Mouse (Mus musculus) lung, adult 2 months (tissue): ENCODE results near the gene Gdpd5. TPM values are rescaled to one million over a fixed set of nuclear protein-coding genes. Genes with fewer than 3 reads are reported as not detected.
"Not testable (repeated sequence)": the region's sequence is repeated elsewhere in the genome, so short reads cannot be mapped to it uniquely, and the experiment has no call there.

Experiments used
- DNase-seq: peaks from one replicate; pipeline ENCODE4 v3.0.0; 2022
- H3K4me1 ChIP-seq: fragments of 200-500 bp; 2 replicates; pipeline ENCODE4 v1.6.1; 2011; ENCODE audit warnings: low read length; ENCODE audit not compliant: control insufficient read depth, insufficient read depth
- H3K4me3 ChIP-seq: fragments of 200-500 bp; replicated peaks from 2 replicates; pipeline ENCODE3; 2011; ENCODE audit warnings: low read depth, mild to moderate bottlenecking, control low read depth, low read length; ENCODE audit errors: extremely low read depth
- CTCF ChIP-seq: fragments of 200-500 bp; IDR thresholded peaks from 2 replicates; pipeline ENCODE4 v1.5.1; 2011; ENCODE audit warnings: mild to moderate bottlenecking, low read length, control low read depth; ENCODE audit not compliant: insufficient read depth
- POLR2A ChIP-seq: fragments of 200-500 bp; IDR thresholded peaks from 2 replicates; pipeline ENCODE4 v1.6.1; 2011; ENCODE audit warnings: low read depth, mild to moderate bottlenecking, control low read depth, low read length, borderline replicate concordance; ENCODE audit errors: extremely low read depth
- WGBS: fragments of 180-500 bp; shearing (Covaris S2); methylation state at CpG from one replicate; pipeline ENCODE4 v1.1.7; 2018; 5-methylcytosine and 5-hydroxymethylcytosine counted together
- polyA plus RNA-seq: library from polyadenylated mRNA; depleted of rRNA; stranded (reverse); fragments of >200 nt; gene quantifications from 2 replicates; pipeline ENCODE4 v1.2.3, GENCODE M21; 2012; rRNA removed

Gdpd5 gene
- polyA plus RNA-seq, 1 experiment = 27.2 TPM

- WGBS = 46% methylated on average over 8 of the region's 8 CpGs
- DNase-seq = no peak
- no peak for TF ChIP-seq POLR2A
- no peak for TF ChIP-seq CTCF
- Histone ChIP-seq H3K4me1 (peaks cover 8% of the 10 kb centered on the region), H3K4me3 (no peak overlapping the region)
These were observed 102.7 kb downstream of the Gdpd5 start for GRCm38 (mm10) chr7:99483924-99484319.

GRCm38 (mm10) chr7:99484679-99485078, 103.5 kb downstream of the Gdpd5 start:
- 63% methylated on average over 1 of the region's 1 CpGs for WGBS
- DNase-seq = no peak
- no peak overlapping the region for H3K4me3 ChIP-seq
- peaks cover 8% of the 10 kb centered on the region for H3K4me1 ChIP-seq
- no peak for TF ChIP-seq CTCF
- TF ChIP-seq POLR2A = no peak

GRCm38 (mm10) chr7:99489708-99490107, 108.5 kb downstream of the Gdpd5 start:
- WGBS = 72% methylated on average over 5 of the region's 5 CpGs
- TF ChIP-seq CTCF (no peak), POLR2A (no peak)
- DNase-seq = no peak
- Histone ChIP-seq H3K4me3 (no peak overlapping the region), H3K4me1 (no peaks in the 10 kb centered on the region)

GRCm38 (mm10) chr7:99499128-99499527, 117.9 kb downstream of the Gdpd5 start:
- TF ChIP-seq CTCF (no peak), POLR2A (no peak)
- WGBS = 53% methylated on average over 1 of the region's 1 CpGs
- DNase-seq = no peak
- Histone ChIP-seq H3K4me1 (no peaks in the 10 kb centered on the region), H3K4me3 (no peak overlapping the region)

- DNase-seq = peak; percentile 79
- H3K4me1 ChIP-seq = no peaks in the 10 kb centered on the region
- H3K4me3 ChIP-seq = no peak overlapping the region
- no peak for TF ChIP-seq POLR2A
- TF ChIP-seq CTCF = peak; percentile 93
- WGBS = 4% methylated on average over 8 of the region's 8 CpGs
These were observed 119.0 kb downstream of the Gdpd5 start for GRCm38 (mm10) chr7:99500201-99500600.

- 51% methylated on average over 5 of the region's 5 CpGs for WGBS
- H3K4me3 ChIP-seq = no peak overlapping the region
- no peak for DNase-seq
- no peaks in the 10 kb centered on the region for H3K4me1 ChIP-seq
- TF ChIP-seq POLR2A (no peak), CTCF (no peak)
These were observed 119.4 kb downstream of the Gdpd5 start for GRCm38 (mm10) chr7:99500655-99501054.

- 70% methylated on average over 1 of the region's 1 CpGs for WGBS
- DNase-seq = no peak
- TF ChIP-seq CTCF = no peak
- TF ChIP-seq POLR2A = no peak
- Histone ChIP-seq H3K4me1 (no peaks in the 10 kb centered on the region), H3K4me3 (no peak overlapping the region)
These were observed 119.9 kb downstream of the Gdpd5 start for GRCm38 (mm10) chr7:99501148-99501547.

GRCm38 (mm10) chr7:99504556-99504955, 123.3 kb downstream of the Gdpd5 start:
- H3K4me3 ChIP-seq = no peak overlapping the region
- no peaks in the 10 kb centered on the region for H3K4me1 ChIP-seq
- DNase-seq = no peak
- no peak for TF ChIP-seq POLR2A
- no peak for TF ChIP-seq CTCF

GRCm38 (mm10) chr7:99508187-99508586, 127.0 kb downstream of the Gdpd5 start:
- DNase-seq, H3K4me3 ChIP-seq, H3K4me1 ChIP-seq: not testable (repeated sequence)
- 21% methylated on average over 2 of the region's 2 CpGs for WGBS

- Histone ChIP-seq H3K4me1 (no peaks in the 10 kb centered on the region), H3K4me3 (no peak overlapping the region)
- 27% methylated on average over 8 of the region's 8 CpGs for WGBS
- DNase-seq = peak; percentile 56
- no peak for TF ChIP-seq CTCF
- no peak for TF ChIP-seq POLR2A
These were observed 128.9 kb downstream of the Gdpd5 start for GRCm38 (mm10) chr7:99510087-99510501.

Other genes with a start within 250 kb of the Gdpd5 start
- gene Uvrag, start 240.3 kb upstream of the Gdpd5 start, polyA plus RNA-seq = 35.4 and 79.1 TPM in 2 replicates
- gene Dgat2, start 198.7 kb upstream of the Gdpd5 start, polyA plus RNA-seq = 93.7 and 100 TPM in 2 replicates
- 1.1 and 3.1 TPM in 2 replicates for gene Mogat2, start 142.8 kb upstream of the Gdpd5 start, polyA plus RNA-seq
- 24.2 and 25.4 TPM in 2 replicates for gene Map6, start 114.0 kb upstream of the Gdpd5 start, polyA plus RNA-seq
- 364 and 388 TPM in 2 replicates for gene Serpinh1, start 28.2 kb upstream of the Gdpd5 start, polyA plus RNA-seq
- 0.80 and 0.89 TPM in 2 replicates for gene Klhl35, start 84.6 kb downstream of the Gdpd5 start, polyA plus RNA-seq
- 206 and 308 TPM in 2 replicates for gene Rps3, start 102.3 kb downstream of the Gdpd5 start, polyA plus RNA-seq
- 131 and 161 TPM in 2 replicates for gene Arrb1, start 154.1 kb downstream of the Gdpd5 start, polyA plus RNA-seq
- 3.8 and 7.2 TPM in 2 replicates for gene Tpbgl, start 245.7 kb downstream of the Gdpd5 start, polyA plus RNA-seq